Mouse (Mus musculus) heart, embryonic 16.5 days (tissue): ENCODE data around the gene Mtln. TPM values are rescaled to one million over a fixed set of nuclear protein-coding genes. Genes with fewer than 3 reads are reported as not detected.

Experiments
- polyA plus RNA-seq: library from polyadenylated mRNA; unstranded; fragments of >200 nt; fragmentation: Nextera tagmentation; extraction: Ambion mirVana; gene quantifications from 2 replicates; pipeline ENCODE4 v1.2.1, GENCODE M21; 2015

Mtln gene
- polyA plus RNA-seq, 1 experiment from 2014 or later: 39.0 TPM

Other genes with a start within 250 kb of the Mtln start
- gene Zfp661, start 205.4 kb downstream of the Mtln start, polyA plus RNA-seq: 2.1 and 2.5 TPM in 2 replicates
- gene Mrps5, start 205.3 kb downstream of the Mtln start, polyA plus RNA-seq: 133 and 143 TPM in 2 replicates
- 4.1 and 4.8 TPM in 2 replicates for gene Mal, start 135.8 kb downstream of the Mtln start, polyA plus RNA-seq
- gene Mall, start 62.6 kb downstream of the Mtln start, polyA plus RNA-seq: 9.5 and 9.9 TPM in 2 replicates
- gene Nphp1, start 3.6 kb downstream of the Mtln start, polyA plus RNA-seq: 19.1 and 23.7 TPM in 2 replicates
- 39.0 and 42.9 TPM in 2 replicates for gene Bub1, start 39.4 kb upstream of the Mtln start, polyA plus RNA-seq
- 0.11 and 0.21 TPM in 2 replicates for gene Acoxl, start 46.4 kb upstream of the Mtln start, polyA plus RNA-seq